Comparison of ENCODE assay signal across 8 mouse cellular contexts in the genomic region with DNA sequence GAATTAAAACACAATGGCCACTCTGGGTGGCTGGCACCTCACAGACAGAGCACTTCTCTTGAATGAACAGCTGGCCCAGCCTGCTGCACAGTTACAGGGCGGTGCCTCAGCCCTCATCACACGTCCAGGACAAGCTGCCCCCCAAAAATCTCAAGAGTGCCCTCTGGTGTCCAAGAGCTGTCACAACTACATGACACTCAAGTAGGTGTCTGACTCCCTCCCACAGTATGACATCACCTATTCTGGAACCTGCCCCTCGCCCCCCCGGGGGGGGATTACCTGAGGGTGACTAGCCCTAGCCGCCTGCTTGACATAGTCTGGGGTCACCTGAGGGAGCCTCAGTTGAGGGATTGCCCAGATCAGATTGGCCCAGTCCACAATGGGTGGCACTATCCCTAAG. TPM values are rescaled to one million over a fixed set of nuclear protein-coding genes. Genes with fewer than 3 reads are reported as not detected.
A peak's percentile ranks its signal among the peaks of the same experiment; 100 is the strongest.
DNase-seq lines count a peak whose midpoint lies in the region; ATAC-seq and TF ChIP-seq lines count a peak whose summit lies in the region.

No protein-coding gene starts in this region.

- no peak overlapping the region for H3K4me2 ChIP-seq in heart, embryonic 16.5 days (ENCODE audit: low read depth, low read length)
- H3K4me2 ChIP-seq in lung, postnatal 0 days (replicated peaks; ENCODE audit: low read depth, low read length): no peak overlapping the region

- H3K4me1 ChIP-seq in ES-Bruce4 (ENCODE audit: control insufficient read depth, insufficient read depth, low read length): no peaks in the 10 kb centered on the region
- peaks cover 10% of the 10 kb centered on the region for H3K4me1 ChIP-seq in forebrain, embryonic 10.5 days
- H3K4me1 ChIP-seq in heart, embryonic 16.5 days (ENCODE audit: control insufficient read depth, insufficient read depth, low read length): peaks cover 13% of the 10 kb centered on the region
- H3K4me1 ChIP-seq in lung, postnatal 0 days (ENCODE audit: insufficient read depth, low read depth, low read length): 0 out of 2 replicates have a peak, but pooled peaks cover 3% of the 10 kb centered on the region

- no peaks in the 10 kb centered on the region for H3K27me3 ChIP-seq in ES-Bruce4 (ENCODE audit: control insufficient read depth, insufficient read depth, low read length, poor library complexity, severe bottlenecking)
- peaks cover 5% of the 10 kb centered on the region; the same call in 1 of the 2 replicates for H3K27me3 ChIP-seq in forebrain, embryonic 10.5 days (ENCODE audit: poor library complexity, severe bottlenecking)
- no peaks in the 10 kb centered on the region for H3K27me3 ChIP-seq in heart, embryonic 16.5 days (ENCODE audit: control insufficient read depth, insufficient read depth, low read length)
- H3K27me3 ChIP-seq in lung, postnatal 0 days (replicated peaks; ENCODE audit: insufficient read depth, low read length): no peaks in the 10 kb centered on the region

- no peaks in the 10 kb centered on the region for H3K9me3 ChIP-seq in ES-Bruce4 (replicated peaks; ENCODE audit: control insufficient read depth, insufficient read depth, low read length, poor library complexity, severe bottlenecking)
- H3K9me3 ChIP-seq in forebrain, embryonic 10.5 days: no peaks in the 10 kb centered on the region
- H3K9me3 ChIP-seq in heart, embryonic 16.5 days (replicated peaks; ENCODE audit: control insufficient read depth, low read length): 0 out of 2 replicates have a peak, but pooled peaks cover under 1% of the 10 kb centered on the region
- H3K9me3 ChIP-seq in lung, postnatal 0 days (ENCODE audit: low read length): no peaks in the 10 kb centered on the region

- no peak overlapping the region for H3K9ac ChIP-seq in ES-Bruce4 (ENCODE audit: low read depth, poor library complexity, severe bottlenecking)
- no peak overlapping the region for H3K9ac ChIP-seq in heart, embryonic 16.5 days (ENCODE audit: low read length)
- no peak overlapping the region for H3K9ac ChIP-seq in lung, postnatal 0 days (replicated peaks; ENCODE audit: low read depth)

- DNase-seq in adrenal gland, postnatal 4 days (ENCODE audit: low spot score in 2 of 2): peak; percentile 24 to 56
- DNase-seq in forebrain, embryonic 10.5 days (ENCODE audit: extremely low spot score, low spot score): peak; percentile 50
- peak; percentile 43 to 65 for DNase-seq in layer of hippocampus, adult 2 months (ENCODE audit: low spot score in 2 of 2)
- DNase-seq in lung, postnatal 0 days (ENCODE audit: low spot score): peak; percentile 87
- peak; percentile 55 to 64 for DNase-seq in right cerebral cortex, adult 2 months (ENCODE audit: low spot score in 2 of 2)
- peak; percentile 70 for DNase-seq in urinary bladder, postnatal 25 days (ENCODE audit: low spot score)

- WGBS in forebrain, embryonic 10.5 days: 18% methylated on average over 5 of the region's 5 CpGs
- WGBS in heart, embryonic 16.5 days: 19% methylated on average over 5 of the region's 5 CpGs
- WGBS in lung, postnatal 0 days: 28% methylated on average over 5 of the region's 5 CpGs

- TF ChIP-seq CTCF in ES-Bruce4 (IDR thresholded peaks at IDR 0.05; ENCODE audit: low read depth, low read length): peak; percentile 66
- peak; percentile 89 for TF ChIP-seq CTCF in layer of hippocampus, adult 2 months (conservative IDR thresholded peaks at IDR 0.05)
- TF ChIP-seq CTCF in lung, postnatal 0 days (IDR thresholded peaks at IDR 0.05): peak; percentile 72

- ATAC-seq in heart, embryonic 16.5 days (replicated peaks; ENCODE audit: extremely low read depth, insufficient read depth, low FRiP score): peak; percentile 58
- peak; percentile 64 for ATAC-seq in lung, postnatal 0 days

- no peak for TF ChIP-seq POLR2A in ES-Bruce4 (IDR thresholded peaks at IDR 0.05; ENCODE audit: insufficient read depth, low read length)

- H3K4me3 ChIP-seq in ES-Bruce4 (ENCODE audit: low read depth, low read length): no peak overlapping the region
- H3K4me3 ChIP-seq in forebrain, embryonic 10.5 days: no peak overlapping the region
- no peak overlapping the region for H3K4me3 ChIP-seq in heart, embryonic 16.5 days (ENCODE audit: low read length)
- no peak overlapping the region for H3K4me3 ChIP-seq in layer of hippocampus, adult 2 months
- no peak overlapping the region for H3K4me3 ChIP-seq in lung, postnatal 0 days (ENCODE audit: low read depth, low read length)

- no peak for TF ChIP-seq EP300 in ES-Bruce4 (IDR thresholded peaks at IDR 0.05; ENCODE audit: insufficient read depth, low read depth, low read length)
- TF ChIP-seq EP300 in lung, postnatal 0 days (IDR thresholded peaks at IDR 0.05): no peak

- no peak overlapping the region for H3K27ac ChIP-seq in ES-Bruce4 (ENCODE audit: insufficient read depth, low read length)
- H3K27ac ChIP-seq in forebrain, embryonic 10.5 days: no peak overlapping the region
- no peak overlapping the region for H3K27ac ChIP-seq in heart, embryonic 16.5 days (ENCODE audit: low read length)
- no peak overlapping the region for H3K27ac ChIP-seq in layer of hippocampus, adult 2 months
- no peak overlapping the region for H3K27ac ChIP-seq in lung, postnatal 0 days (ENCODE audit: low read length)

- H3K36me3 ChIP-seq in ES-Bruce4 (ENCODE audit: control insufficient read depth, insufficient read depth, low read length, poor library complexity, severe bottlenecking): no peaks in the 10 kb centered on the region
- no peaks in the 10 kb centered on the region for H3K36me3 ChIP-seq in forebrain, embryonic 10.5 days (replicated peaks)
- H3K36me3 ChIP-seq in heart, embryonic 16.5 days (ENCODE audit: control insufficient read depth, insufficient read depth): no peaks in the 10 kb centered on the region
- no peaks in the 10 kb centered on the region for H3K36me3 ChIP-seq in lung, postnatal 0 days (ENCODE audit: insufficient read depth, low read length)

RNA-seq across cellular contexts. Expression of a gene that starts 41.4 kb away (rescaled TPM):
- polyA plus RNA-seq in ES-Bruce4 (2011; ENCODE audit: insufficient read depth, insufficient read length, low read depth, missing spikeins): 131 and 141 TPM in 2 replicates
- 10 to 100 TPM; 33.7 to 41.5 TPM for total RNA-seq in adrenal gland, postnatal 4 days (2021)
- 33.0 and 34.5 TPM in 2 replicates for polyA plus RNA-seq in forebrain, embryonic 10.5 days (2016; fragmentation: Nextera tagmentation; extraction: Ambion mirVana)
- polyA plus RNA-seq in heart, embryonic 16.5 days (2015; fragmentation: Nextera tagmentation; extraction: Ambion mirVana): 13.3 and 13.8 TPM in 2 replicates
- total RNA-seq in layer of hippocampus, adult 2 months (2021): 10 to 100 TPM; 40.0 to 41.8 TPM
- polyA plus RNA-seq in lung, postnatal 0 days (2015; fragmentation: Nextera tagmentation; extraction: Ambion mirVana): 9.4 and 12.7 TPM in 2 replicates

RNA-seq across cellular contexts. Expression of a gene that starts 41.7 kb away (rescaled TPM):
- polyA plus RNA-seq in ES-Bruce4 (2011; ENCODE audit: insufficient read depth, insufficient read length, low read depth, missing spikeins): not detected in 2 replicates
- under 1 TPM in 1 of 2 experiments, not detected in 1; 0.22 TPM for total RNA-seq in adrenal gland, postnatal 4 days (2021)
- polyA plus RNA-seq in forebrain, embryonic 10.5 days (2016; fragmentation: Nextera tagmentation; extraction: Ambion mirVana): 0.17 and 0.23 TPM in 2 replicates
- polyA plus RNA-seq in heart, embryonic 16.5 days (2015; fragmentation: Nextera tagmentation; extraction: Ambion mirVana): not detected in 2 replicates
- not detected for total RNA-seq in layer of hippocampus, adult 2 months (2021)
- polyA plus RNA-seq in lung, postnatal 0 days (2015; fragmentation: Nextera tagmentation; extraction: Ambion mirVana): not detected in 2 replicates
